Mouse (Mus musculus): ENCODE data around the gene Hoxa10. TPM values are rescaled to one million over a fixed set of nuclear protein-coding genes. Genes with fewer than 3 reads are reported as not detected.

The Hoxa10 gene
- polyA plus RNA-seq, 1 experiment = 15.8 TPM

GRCm38 (mm10) chr6:52226569-52227257 lies 13.9 kb downstream of the Hoxa10 start:
- peak overlapping the region; percentile 89 for H3K4me3 ChIP-seq
- peaks cover 90% of the 10 kb centered on the region for H3K79me2 ChIP-seq (ENCODE audit: control insufficient read depth, insufficient read depth)
- peak; percentile 49 for TF ChIP-seq POLR2AphosphoS2 (IDR thresholded peaks at IDR 0.05; ENCODE audit: insufficient read length, low read depth)
- TF ChIP-seq REST (IDR thresholded peaks at IDR 0.05; ENCODE audit: insufficient read depth, insufficient read length) = no peak
- TF ChIP-seq POLR2A (IDR thresholded peaks at IDR 0.05; ENCODE audit: insufficient read length, low read depth) = peak; percentile 17
- no peak for TF ChIP-seq MAX (IDR thresholded peaks at IDR 0.05; ENCODE audit: low read depth)
- no peak for TF ChIP-seq USF1 (IDR thresholded peaks at IDR 0.05; ENCODE audit: low read depth)
- H3K36me3 ChIP-seq (ENCODE audit: control insufficient read depth, insufficient read depth) = no peaks in the 10 kb centered on the region
- peak overlapping the region; percentile 39 for H3ac ChIP-seq (ENCODE audit: control insufficient read depth, insufficient read length)
- H3K4me2 ChIP-seq (ENCODE audit: low read depth) = peak overlapping the region; percentile 97
- H3K27me3 ChIP-seq (ENCODE audit: control insufficient read depth, insufficient read depth, insufficient read length) = no peaks in the 10 kb centered on the region

- Histone ChIP-seq H3K4me2 (ENCODE audit: low read depth) (peak overlapping the region; percentile 97), H3K36me3 (ENCODE audit: control insufficient read depth, insufficient read depth) (no peaks in the 10 kb centered on the region), H3K4me3 (peak overlapping the region; percentile 89), H3K79me2 (ENCODE audit: control insufficient read depth, insufficient read depth) (peaks cover 82% of the 10 kb centered on the region), H3ac (ENCODE audit: control insufficient read depth, insufficient read length) (peak overlapping the region; percentile 39), H3K27me3 (ENCODE audit: control insufficient read depth, insufficient read depth, insufficient read length) (no peaks in the 10 kb centered on the region)
- TF ChIP-seq CEBPB (IDR thresholded peaks at IDR 0.05; ENCODE audit: insufficient read depth, poor library complexity, severe bottlenecking) (no peak), POLR2A (IDR thresholded peaks at IDR 0.05; ENCODE audit: insufficient read length, low read depth) (peak; percentile 58), POLR2AphosphoS2 (IDR thresholded peaks at IDR 0.05; ENCODE audit: insufficient read length, low read depth) (peak; percentile 59), USF1 (IDR thresholded peaks at IDR 0.05; ENCODE audit: low read depth) (peak; percentile 99)
Measured at GRCm38 (mm10) chr6:52225612-52226568, 14.8 kb downstream of the Hoxa10 start.

GRCm38 (mm10) chr6:52224895-52225611 lies 15.6 kb downstream of the Hoxa10 start:
- Histone ChIP-seq H3K36me3 (ENCODE audit: control insufficient read depth, insufficient read depth) (no peaks in the 10 kb centered on the region), H3K4me2 (ENCODE audit: low read depth) (peak overlapping the region; percentile 97), H3K4me3 (peak overlapping the region; percentile 89), H3ac (ENCODE audit: control insufficient read depth, insufficient read length) (peak overlapping the region; percentile 39), H3K79me2 (ENCODE audit: control insufficient read depth, insufficient read depth) (peaks cover 76% of the 10 kb centered on the region), H3K27me3 (ENCODE audit: control insufficient read depth, insufficient read depth, insufficient read length) (no peaks in the 10 kb centered on the region)
- no peak for TF ChIP-seq POLR2AphosphoS2 (IDR thresholded peaks at IDR 0.05; ENCODE audit: insufficient read length, low read depth)
- no peak for TF ChIP-seq MYOD1 (IDR thresholded peaks at IDR 0.05; ENCODE audit: control insufficient read depth in 1 of 3, insufficient read length in 2 of 3, low read depth in 2 of 3)
- TF ChIP-seq MYOG (IDR thresholded peaks at IDR 0.05; ENCODE audit: control insufficient read depth in 1 of 3, insufficient read depth in 1 of 3, insufficient read length in 2 of 3, low read depth in 2 of 3) = no peak
- no peak for TF ChIP-seq POLR2A (IDR thresholded peaks at IDR 0.05; ENCODE audit: insufficient read length, low read depth)
- no peak for TF ChIP-seq MAX (IDR thresholded peaks at IDR 0.05; ENCODE audit: low read depth)
- TF ChIP-seq E2F4 (IDR thresholded peaks at IDR 0.05; ENCODE audit: insufficient read depth) = no peak
- no peak for TF ChIP-seq CEBPB (IDR thresholded peaks at IDR 0.05; ENCODE audit: insufficient read depth, poor library complexity, severe bottlenecking)
- TF ChIP-seq REST (IDR thresholded peaks at IDR 0.05; ENCODE audit: insufficient read depth, insufficient read length) = no peak
- no peak for TF ChIP-seq TCF12 (IDR thresholded peaks at IDR 0.05; ENCODE audit: insufficient read depth, poor library complexity, severe bottlenecking)
- no peak for TF ChIP-seq USF1 (IDR thresholded peaks at IDR 0.05; ENCODE audit: low read depth)
- TF ChIP-seq TCF3 (IDR thresholded peaks at IDR 0.05; ENCODE audit: insufficient read length, low read depth) = no peak
- TF ChIP-seq SRF (IDR thresholded peaks at IDR 0.05; ENCODE audit: control insufficient read depth, insufficient read length, low read depth) = no peak

- H3K4me3 ChIP-seq = peak overlapping the region; percentile 89
- peak overlapping the region; percentile 39 for H3ac ChIP-seq (ENCODE audit: control insufficient read depth, insufficient read length)
- H3K36me3 ChIP-seq (ENCODE audit: control insufficient read depth, insufficient read depth) = no peaks in the 10 kb centered on the region
- H3K79me2 ChIP-seq (ENCODE audit: control insufficient read depth, insufficient read depth) = peaks cover 67% of the 10 kb centered on the region
- TF ChIP-seq E2F4 (IDR thresholded peaks at IDR 0.05; ENCODE audit: insufficient read depth) = no peak
- no peak for TF ChIP-seq USF1 (IDR thresholded peaks at IDR 0.05; ENCODE audit: low read depth)
- TF ChIP-seq CEBPB (IDR thresholded peaks at IDR 0.05; ENCODE audit: insufficient read depth, poor library complexity, severe bottlenecking) = no peak
- TF ChIP-seq REST (IDR thresholded peaks at IDR 0.05; ENCODE audit: insufficient read depth, insufficient read length) = no peak
- TF ChIP-seq SRF (IDR thresholded peaks at IDR 0.05; ENCODE audit: control insufficient read depth, insufficient read length, low read depth) = no peak
- no peak for TF ChIP-seq TCF3 (IDR thresholded peaks at IDR 0.05; ENCODE audit: insufficient read length, low read depth)
- TF ChIP-seq MYOD1 (IDR thresholded peaks at IDR 0.05; ENCODE audit: control insufficient read depth in 1 of 3, insufficient read length in 2 of 3, low read depth in 2 of 3) = no peak
- no peak for TF ChIP-seq MYOG (IDR thresholded peaks at IDR 0.05; ENCODE audit: control insufficient read depth in 1 of 3, insufficient read depth in 1 of 3, insufficient read length in 2 of 3, low read depth in 2 of 3)
- no peak for TF ChIP-seq TCF12 (IDR thresholded peaks at IDR 0.05; ENCODE audit: insufficient read depth, poor library complexity, severe bottlenecking)
- TF ChIP-seq MAX (IDR thresholded peaks at IDR 0.05; ENCODE audit: low read depth) = no peak
- no peak for TF ChIP-seq POLR2A (IDR thresholded peaks at IDR 0.05; ENCODE audit: insufficient read length, low read depth)
- TF ChIP-seq POLR2AphosphoS2 (IDR thresholded peaks at IDR 0.05; ENCODE audit: insufficient read length, low read depth) = no peak
- H3K4me2 ChIP-seq (ENCODE audit: low read depth) = peak overlapping the region; percentile 97
- H3K27me3 ChIP-seq (ENCODE audit: control insufficient read depth, insufficient read depth, insufficient read length) = no peaks in the 10 kb centered on the region
Measured at GRCm38 (mm10) chr6:52223939-52224760, 16.5 kb downstream of the Hoxa10 start.
